Mouse (Mus musculus) 3134 (cell line): ENCODE data around the gene Bsn.
"Not testable (repeated sequence)": the region's sequence is repeated elsewhere in the genome, so short reads cannot be mapped to it uniquely, and the experiment has no call there.

Source experiments
- DNase-seq: peaks from one replicate; pipeline ENCODE4 v3.0.0-alpha.2; 2011; ENCODE audit warnings: low spot score; ENCODE audit not compliant: insufficient read length; ENCODE audit errors: extremely low read depth

Gene Bsn

GRCm38 (mm10) chr9:108198621-108199020 is 8.4 kb upstream of the Bsn start:
- no peak for DNase-seq

GRCm38 (mm10) chr9:108196920-108197677 is 6.9 kb upstream of the Bsn start:
- no peak for DNase-seq

- DNase-seq, result not testable (repeated sequence)
Measured at GRCm38 (mm10) chr9:108196222-108196621, 6.0 kb upstream of the Bsn start.

- no peak for DNase-seq
Measured at GRCm38 (mm10) chr9:108189488-108189786, 747 bp downstream of the Bsn start.

- no peak for DNase-seq
Measured at GRCm38 (mm10) chr9:108189023-108189422, 1.2 kb downstream of the Bsn start.

GRCm38 (mm10) chr9:108188511-108188910 is 1.7 kb downstream of the Bsn start:
- no peak for DNase-seq

GRCm38 (mm10) chr9:108187616-108188015 is 2.6 kb downstream of the Bsn start:
- no peak for DNase-seq

GRCm38 (mm10) chr9:108185786-108186185 is 4.4 kb downstream of the Bsn start:
- DNase-seq, result no peak

GRCm38 (mm10) chr9:108183531-108183994 is 6.6 kb downstream of the Bsn start:
- DNase-seq, result no peak

GRCm38 (mm10) chr9:108182806-108183506 is 7.2 kb downstream of the Bsn start:
- DNase-seq, result no peak

- no peak for DNase-seq
Measured at GRCm38 (mm10) chr9:108178391-108178790, 11.8 kb downstream of the Bsn start.

GRCm38 (mm10) chr9:108175116-108175838 is 14.9 kb downstream of the Bsn start:
- no peak for DNase-seq

- DNase-seq, result peak; percentile 25
Measured at GRCm38 (mm10) chr9:108172777-108173350, 17.3 kb downstream of the Bsn start.

GRCm38 (mm10) chr9:108169751-108170150 is 20.4 kb downstream of the Bsn start:
- no peak for DNase-seq

- no peak for DNase-seq
Measured at GRCm38 (mm10) chr9:108165143-108165542, 25.0 kb downstream of the Bsn start.

GRCm38 (mm10) chr9:108163646-108164284 is 26.4 kb downstream of the Bsn start:
- no peak for DNase-seq

- no peak for DNase-seq
Measured at GRCm38 (mm10) chr9:108157891-108158290, 32.3 kb downstream of the Bsn start.

- no peak for DNase-seq
Measured at GRCm38 (mm10) chr9:108157451-108157850, 32.7 kb downstream of the Bsn start.

- no peak for DNase-seq
Measured at GRCm38 (mm10) chr9:108156786-108157185, 33.4 kb downstream of the Bsn start.

GRCm38 (mm10) chr9:108154814-108155213 is 35.4 kb downstream of the Bsn start:
- no peak for DNase-seq
